Mouse (Mus musculus): ENCODE measurements around the gene Kdm1a. TPM values are rescaled to one million over a fixed set of nuclear protein-coding genes. Genes with fewer than 3 reads are reported as not detected.

Kdm1a gene
- total RNA-seq (2021), result 10 to 100 TPM; 20.4 to 21.0 TPM
- long read RNA-seq, experiment 1, transcript Kdm1a-203 (19 exons, 3,008 nt), result minor isoform, 15 of 39 reads
- long read RNA-seq, experiment 1, transcript Kdm1a-202 (20 exons, 3,028 nt), result major isoform, 20 of 39 reads
- long read RNA-seq, experiment 1, partial matches to known transcripts, result 3 of 39 reads
- long read RNA-seq, experiment 1, other reads (novel, unspliced or antisense), result 1 of 39 reads
- long read RNA-seq, experiment 2, transcript Kdm1a-203 (19 exons, 3,008 nt), result minor isoform, 10 of 40 reads
- long read RNA-seq, experiment 2, transcript Kdm1a-202 (20 exons, 3,028 nt), result major isoform, 23 of 40 reads
- long read RNA-seq, experiment 2, partial matches to known transcripts, result 4 of 40 reads
- long read RNA-seq, experiment 2, other reads (novel, unspliced or antisense), result 2 of 40 reads

DNA sequence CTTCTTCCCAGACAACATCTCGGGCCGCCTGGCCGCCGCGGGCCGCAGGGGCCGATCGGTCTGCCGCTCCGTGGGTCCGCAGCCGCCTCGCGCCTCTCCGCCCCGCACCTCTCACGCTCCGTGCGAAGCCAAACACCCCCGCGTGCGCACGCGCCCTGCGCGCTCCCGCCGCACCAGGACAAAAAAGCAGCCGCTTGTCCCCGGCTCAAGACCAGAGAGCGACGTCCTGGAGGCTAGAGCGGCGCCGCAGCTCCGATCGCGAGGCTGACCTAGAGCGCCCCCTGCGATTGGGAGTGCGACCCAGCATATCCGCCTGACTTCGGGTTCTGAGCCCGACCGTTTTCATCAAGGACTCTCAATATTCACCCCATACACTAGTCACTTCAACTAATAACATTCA lies at the start of gene Kdm1a:
Gene Kdm1a (minus strand): TSS at position 156 of the 400 bp plus-strand sequence.
- intact Hi-C loops (cut with DNase I; ENCODE audit: low total_unique reads), result no loop called here
- DNase-seq, result peak; percentile 94

DNA sequence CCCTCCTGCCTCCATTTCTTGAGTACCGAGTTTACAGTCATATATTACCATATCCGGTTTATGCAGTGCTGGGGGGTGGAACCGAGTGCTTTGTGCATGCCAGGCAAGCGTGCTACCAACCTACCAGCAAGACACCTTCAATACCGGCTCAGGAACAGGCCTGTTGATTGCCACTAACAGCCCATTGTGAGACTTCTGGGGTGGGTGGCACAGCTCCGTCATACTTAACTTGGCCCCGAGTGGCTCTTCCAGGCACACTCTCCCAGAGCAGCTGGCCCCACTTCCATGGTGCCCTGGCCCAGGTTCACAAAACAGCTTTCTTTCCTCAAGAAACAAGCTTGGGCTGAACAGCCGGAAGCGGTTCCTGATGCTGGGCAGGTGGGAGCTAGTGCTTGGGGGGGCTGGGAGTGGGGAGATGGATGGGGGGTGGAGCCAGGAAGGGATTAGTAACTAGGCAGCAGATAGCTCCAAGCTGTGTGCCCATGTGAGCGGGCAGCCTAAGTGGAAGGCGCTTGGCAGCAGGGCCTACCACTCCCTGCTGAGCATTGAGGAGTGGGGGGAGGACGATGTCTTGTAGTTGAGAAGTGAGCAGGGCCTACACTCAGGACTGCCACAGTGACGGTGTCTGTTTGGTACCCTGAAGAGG lies 49.5 kb upstream of the Kdm1a start:
- intact Hi-C loops (cut with DNase I; ENCODE audit: low total_unique reads), result loop anchor here (10.0 kb wide), 1 partner anchor 423 kb away; no protein-coding TSS in a partner anchor
- no peak for DNase-seq

DNA sequence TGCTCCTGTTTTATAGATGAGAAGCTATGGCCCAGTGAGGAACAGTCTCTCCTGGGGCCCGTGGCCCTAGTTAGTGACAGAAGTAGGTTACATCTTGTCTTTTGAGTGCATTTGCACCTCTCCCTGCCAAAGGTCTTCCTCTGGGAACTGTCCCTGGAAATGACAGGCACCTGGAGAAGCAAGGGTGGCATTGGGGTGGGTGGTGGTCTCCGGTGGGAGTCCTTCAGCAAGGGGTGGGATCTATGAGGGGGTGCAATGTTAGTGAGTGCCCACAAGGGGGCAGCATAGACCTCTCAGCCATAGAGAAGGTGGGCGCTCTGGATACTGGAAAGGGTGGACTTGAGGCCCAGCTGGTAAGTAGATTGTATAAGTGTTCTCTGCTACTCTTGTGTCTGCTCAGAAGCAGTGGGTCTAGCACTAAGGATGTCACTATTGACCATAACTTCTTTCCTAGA lies 48.9 kb upstream of the Kdm1a start:
- intact Hi-C loops (cut with DNase I; ENCODE audit: low total_unique reads), result loop anchor here (10.0 kb wide), 1 partner anchor 423 kb away; no protein-coding TSS in a partner anchor
- DNase-seq, result no peak

DNA sequence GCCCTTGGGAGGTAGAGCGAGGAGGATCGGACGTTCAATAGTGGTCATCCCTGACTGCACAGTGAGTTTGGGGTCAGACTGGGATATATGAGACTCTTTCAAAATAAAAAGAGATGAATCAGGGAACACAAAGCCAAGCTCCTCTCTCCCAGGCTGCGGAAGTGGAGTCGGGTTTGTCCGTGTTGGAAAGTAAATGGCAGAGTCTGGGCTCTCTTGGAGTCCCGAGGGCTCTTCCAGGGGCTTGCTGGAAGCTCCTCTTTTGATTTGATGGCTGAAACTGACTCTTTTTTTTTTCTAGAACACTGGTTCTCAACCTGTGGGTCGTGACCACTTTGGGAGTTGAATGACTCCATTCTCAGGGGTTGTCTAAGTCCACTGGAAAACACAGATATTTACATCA lies 47.7 kb upstream of the Kdm1a start:
- intact Hi-C loops (cut with DNase I; ENCODE audit: low total_unique reads), result loop anchor here (10.0 kb wide), 1 partner anchor 425 kb away; no protein-coding TSS in a partner anchor
- DNase-seq, result no peak

DNA sequence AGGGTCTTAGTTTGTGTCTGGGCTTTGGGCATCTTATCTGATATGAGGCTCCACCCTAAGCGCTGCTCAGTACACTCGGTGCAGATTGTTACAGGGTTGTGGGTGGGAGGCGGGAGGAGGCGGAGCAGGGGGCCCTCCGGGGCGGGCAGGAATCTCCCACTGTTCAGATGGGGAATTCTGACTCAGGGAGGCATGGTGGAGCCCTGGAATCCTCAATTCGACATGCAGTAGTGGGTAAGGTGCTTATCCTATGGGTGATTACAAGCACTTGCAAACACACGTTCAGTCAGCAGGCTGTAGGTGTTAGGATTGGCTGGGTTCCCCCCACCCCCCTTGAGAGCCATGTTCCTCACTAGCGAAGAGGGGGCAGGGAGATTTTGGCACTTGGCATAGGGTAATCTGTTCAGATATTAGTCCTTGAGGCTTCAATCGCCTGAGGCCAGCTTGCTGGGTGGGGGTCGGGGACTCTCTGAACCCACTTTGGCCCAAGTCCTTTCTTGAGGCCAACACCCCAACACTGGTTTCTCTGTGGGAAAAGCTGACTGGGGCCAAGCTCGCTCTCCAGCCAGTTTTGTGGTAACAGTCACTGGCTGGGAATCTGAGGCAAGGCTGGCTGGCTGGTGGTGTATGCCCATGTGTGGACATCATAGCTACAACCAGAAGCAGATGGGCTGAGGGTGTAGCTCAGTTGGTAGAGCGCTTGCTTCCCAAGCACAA lies 47.1 kb upstream of the Kdm1a start:
- intact Hi-C loops (cut with DNase I; ENCODE audit: low total_unique reads), result loop anchor here (10.0 kb wide), 1 partner anchor 425 kb away; no protein-coding TSS in a partner anchor
- DNase-seq, result no peak

GRCm38 (mm10) chr4:136648922-136649479 lies 46.5 kb upstream of the Kdm1a start:
- peak; percentile 77 for DNase-seq
- intact Hi-C loops (cut with DNase I; ENCODE audit: low total_unique reads), result no loop called here

GRCm38 (mm10) chr4:136638890-136639289 lies 36.4 kb upstream of the Kdm1a start:
- intact Hi-C loops (cut with DNase I; ENCODE audit: low total_unique reads), result no loop called here
- no peak for DNase-seq

DNA sequence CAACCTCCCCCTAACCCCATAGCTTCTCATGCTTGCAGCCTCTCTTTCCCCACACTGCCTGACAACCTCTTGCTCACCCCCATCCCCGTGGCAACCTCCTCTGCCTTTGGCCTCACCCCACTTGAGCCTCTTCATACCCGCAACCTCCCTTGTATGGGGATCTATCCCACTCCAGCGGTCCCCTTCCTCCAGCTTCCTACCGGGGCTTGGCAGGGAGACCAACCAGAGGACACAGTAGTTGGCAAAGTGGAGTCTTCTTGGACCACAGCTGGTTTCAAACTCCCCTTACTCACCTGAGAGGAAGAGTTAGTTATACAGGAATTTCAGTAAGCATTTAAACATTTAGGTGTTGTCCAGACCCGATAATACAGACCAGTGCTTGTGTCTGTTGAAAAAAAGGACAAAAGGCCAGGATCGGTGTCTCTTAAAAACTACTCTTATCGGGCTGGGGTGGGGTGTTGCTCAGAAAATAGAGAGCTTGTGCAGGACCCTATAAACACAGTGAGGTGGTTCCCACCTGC lies 35.8 kb upstream of the Kdm1a start:
- intact Hi-C loops (cut with DNase I; ENCODE audit: low total_unique reads), result no loop called here
- no peak for DNase-seq

DNA sequence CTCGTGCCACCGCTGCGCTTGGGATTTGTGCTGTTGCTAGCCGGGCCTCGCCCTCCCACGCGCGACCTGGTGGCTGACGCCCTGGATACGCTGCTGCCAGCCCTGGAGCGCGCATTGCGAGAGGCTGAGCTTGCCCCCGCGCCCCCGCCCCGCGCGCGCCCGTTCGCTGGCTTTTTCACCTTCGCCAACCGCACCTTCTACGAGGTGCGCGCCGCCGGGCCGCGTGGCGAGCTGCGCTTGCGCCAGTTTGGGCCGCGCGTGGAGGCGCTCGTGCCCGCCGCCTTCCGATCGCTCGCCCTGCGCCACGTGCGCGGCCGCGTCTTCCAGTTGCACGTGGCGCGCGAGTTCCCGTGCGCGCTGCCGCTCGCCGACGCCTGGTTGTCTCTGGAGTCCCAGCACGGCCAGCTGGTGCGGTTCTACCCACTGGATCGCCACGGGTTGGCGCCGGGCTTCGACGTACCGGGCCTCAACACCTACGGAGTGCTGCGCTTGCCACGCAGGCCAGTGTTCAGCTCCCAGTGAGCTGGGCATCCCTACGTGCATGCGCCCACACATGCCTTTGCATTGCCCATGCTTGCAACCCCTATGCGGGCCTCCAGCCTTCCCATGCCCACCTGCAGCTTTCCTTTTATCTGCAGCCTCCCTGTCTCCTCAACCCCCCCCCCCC lies 35.2 kb upstream of the Kdm1a start:
- intact Hi-C loops (cut with DNase I; ENCODE audit: low total_unique reads), result no loop called here
- peak; percentile 20 for DNase-seq

DNA sequence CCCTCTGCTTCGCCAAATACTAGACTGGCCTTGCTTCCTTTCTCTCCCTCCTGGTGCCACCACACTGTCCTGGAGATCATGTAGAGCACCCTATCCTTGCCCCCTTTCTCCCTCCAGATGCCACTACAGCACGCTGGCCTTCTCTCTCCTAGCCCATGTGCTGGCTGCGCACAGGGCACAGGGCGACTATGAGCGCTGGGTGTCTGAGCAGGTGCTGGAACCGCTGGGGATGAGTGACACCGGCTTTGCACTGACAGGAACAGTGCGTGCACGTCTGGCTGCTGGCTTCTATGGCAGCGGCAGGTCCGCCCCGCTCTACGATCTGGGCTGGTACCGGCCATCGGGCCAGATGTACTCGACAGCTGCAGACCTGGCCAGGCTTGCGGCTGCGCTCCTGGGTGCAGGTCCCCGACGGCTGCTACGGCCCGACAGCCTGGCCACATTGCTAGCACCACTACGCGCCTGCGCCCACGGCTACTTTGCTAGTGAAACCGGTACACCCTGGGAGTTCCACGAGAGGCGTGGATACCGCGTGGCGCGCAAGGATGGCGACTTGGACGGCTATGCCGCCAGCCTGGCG lies 34.5 kb upstream of the Kdm1a start:
- intact Hi-C loops (cut with DNase I; ENCODE audit: low total_unique reads), result no loop called here
- DNase-seq, result no peak

GRCm38 (mm10) chr4:136636511-136636910 lies 34.0 kb upstream of the Kdm1a start:
- no peak for DNase-seq
- intact Hi-C loops (cut with DNase I; ENCODE audit: low total_unique reads), result no loop called here

GRCm38 (mm10) chr4:136635995-136636394 lies 33.5 kb upstream of the Kdm1a start:
- intact Hi-C loops (cut with DNase I; ENCODE audit: low total_unique reads), result no loop called here

DNA sequence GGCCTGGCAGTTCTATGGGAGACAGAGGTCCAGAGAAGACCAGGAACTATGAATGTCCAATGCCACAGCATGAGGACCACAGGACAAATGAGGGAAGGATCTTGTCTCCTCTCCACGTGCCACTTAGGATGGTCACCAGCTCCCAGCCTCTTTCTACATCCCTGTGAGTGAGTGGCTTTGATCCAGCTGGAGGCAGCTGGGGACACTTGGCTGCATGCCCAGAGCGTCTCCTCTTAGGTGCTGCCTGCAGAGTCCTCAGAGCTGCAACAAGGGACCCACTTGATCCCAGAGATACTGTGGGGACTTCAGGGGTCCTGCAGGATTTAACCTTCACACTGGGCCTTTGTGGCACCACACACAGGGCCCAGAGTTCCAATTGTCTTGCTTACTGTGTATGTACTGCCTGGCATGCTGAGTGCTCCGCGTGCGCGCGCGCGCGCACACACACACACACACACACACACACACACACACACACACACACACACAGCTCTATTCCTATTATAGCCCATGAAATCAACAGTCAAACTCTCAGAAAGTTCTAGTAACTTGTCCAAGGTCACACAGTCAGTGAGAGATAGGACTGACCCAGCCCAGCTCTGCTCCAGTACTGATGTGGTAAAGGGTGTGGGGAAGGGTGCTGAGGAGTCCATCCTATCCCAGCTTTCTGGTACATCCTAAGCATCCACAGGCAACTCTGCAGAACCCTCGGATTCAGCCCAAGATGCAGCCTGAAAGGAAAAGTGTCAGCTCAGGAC lies 28.9 kb upstream of the Kdm1a start:
- intact Hi-C loops (cut with DNase I; ENCODE audit: low total_unique reads), result no loop called here
- DNase-seq, result no peak

More at GRCm38 (mm10) chr4:136635995-136636394, 33.5 kb upstream of the Kdm1a start:
- no peak for DNase-seq

- DNase-seq, result no peak
- intact Hi-C loops (cut with DNase I; ENCODE audit: low total_unique reads), result no loop called here
These were observed 24.1 kb upstream of the Kdm1a start for GRCm38 (mm10) chr4:136626590-136626989.

GRCm38 (mm10) chr4:136622388-136622787 lies 19.9 kb upstream of the Kdm1a start, which contains the start of gene Lactbl1:
Gene Lactbl1, plus strand, starts transcription at chr4:136622621.
- intact Hi-C loops (cut with DNase I; ENCODE audit: low total_unique reads), result loop anchor here (5.0 kb wide), 3 partner anchors 95 to 250 kb away; no protein-coding TSS in a partner anchor
- DNase-seq, result no peak

GRCm38 (mm10) chr4:136621956-136622355 lies 19.4 kb upstream of the Kdm1a start:
- intact Hi-C loops (cut with DNase I; ENCODE audit: low total_unique reads), result loop anchor here (5.0 kb wide), 3 partner anchors 95 to 250 kb away; no protein-coding TSS in a partner anchor

DNA sequence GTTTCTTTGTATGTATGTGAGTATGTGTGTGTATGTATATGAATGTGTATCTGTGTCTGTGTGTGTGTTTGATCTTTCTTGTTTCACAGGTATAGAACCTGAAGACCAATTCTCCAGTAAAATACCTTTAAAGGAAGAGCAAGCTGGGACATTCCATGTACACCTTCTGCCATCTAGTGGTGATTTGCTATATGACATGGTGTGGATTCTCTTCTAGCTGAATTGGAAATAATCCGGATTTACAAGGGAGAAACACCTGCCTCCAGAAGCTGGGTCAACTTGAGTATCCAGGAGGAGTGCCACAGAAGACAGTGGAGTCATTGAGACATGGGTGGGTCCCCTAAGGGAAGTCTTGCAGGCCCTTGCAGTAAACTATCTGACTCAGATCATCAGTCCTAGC lies 18.8 kb upstream of the Kdm1a start:
- no peak for DNase-seq
- intact Hi-C loops (cut with DNase I; ENCODE audit: low total_unique reads), result loop anchor here (5.0 kb wide), 3 partner anchors 94 to 249 kb away; no protein-coding TSS in a partner anchor

More at GRCm38 (mm10) chr4:136621956-136622355, 19.4 kb upstream of the Kdm1a start:
- DNase-seq, result no peak

Measured in gastrocnemius, postnatal 14 days (tissue).